Mouse (Mus musculus) G1E (cell line): ENCODE data around the gene Adat1. TPM values are rescaled to one million over a fixed set of nuclear protein-coding genes. Genes with fewer than 3 reads are reported as not detected.
A peak's percentile ranks its signal among the peaks of the same experiment; 100 is the strongest.

Source experiments
- ATAC-seq: 2 replicates; pipeline ENCODE4 v1.8.0; 2016; ENCODE audit warnings: mild to moderate bottlenecking; ENCODE audit not compliant: insufficient number of reproducible peaks, poor library complexity, low FRiP score, severe bottlenecking; ENCODE audit errors: extremely low read depth
- DNase-seq: peaks from one replicate; pipeline ENCODE4 v3.0.0; 2012; ENCODE audit warnings: low spot score
- H3K27me3 ChIP-seq: 2 replicates; pipeline ENCODE4 v1.6.1; 2012; ENCODE audit warnings: mild to moderate bottlenecking, low read length, inconsistent platforms; ENCODE audit not compliant: insufficient read depth
- H3K36me3 ChIP-seq: replicated peaks from 2 replicates; pipeline ENCODE3; 2012; ENCODE audit warnings: mild to moderate bottlenecking, inconsistent platforms
- H3K4me1 ChIP-seq: 2 replicates; pipeline ENCODE4 v1.6.1; 2012; ENCODE audit warnings: low read depth, low read length, inconsistent platforms, mixed read lengths; ENCODE audit not compliant: insufficient read depth
- H3K4me3 ChIP-seq: 2 replicates; pipeline ENCODE4 v1.5.1; 2012; ENCODE audit warnings: low read depth, mild to moderate bottlenecking, inconsistent platforms, low read length, moderate library complexity, mixed read lengths
- H3K9me3 ChIP-seq: replicated peaks from 2 replicates; pipeline ENCODE4 v1.6.1; 2012; ENCODE audit warnings: inconsistent platforms
- CTCF ChIP-seq: IDR thresholded peaks from 2 replicates; pipeline ENCODE4 v1.5.1; 2012; ENCODE audit warnings: low read depth, low read length, inconsistent platforms, mixed read lengths
- GATA1 ChIP-seq: IDR thresholded peaks from 2 replicates; pipeline ENCODE4 v1.6.1; 2012; ENCODE audit warnings: borderline replicate concordance, low read length, inconsistent platforms, mixed read lengths
- GATA2 ChIP-seq: IDR thresholded peaks from 2 replicates; pipeline ENCODE4 v1.6.1; 2012; ENCODE audit warnings: low read depth, low read length, inconsistent platforms, borderline replicate concordance
- POLR2AphosphoS5 ChIP-seq: IDR thresholded peaks from 2 replicates; pipeline ENCODE4 v1.6.1; 2012; ENCODE audit warnings: low read depth, low read length, inconsistent platforms; ENCODE audit not compliant: insufficient replicate concordance
- TAL1 ChIP-seq: conservative IDR thresholded peaks from 2 replicates; pipeline ENCODE4 v1.6.1; 2012; ENCODE audit warnings: low read depth, low read length, inconsistent platforms, mixed read lengths
- polyA plus RNA-seq: library from polyadenylated mRNA; stranded (reverse); fragments of >175 nt; gene quantifications from 2 replicates; pipeline ENCODE4 v1.2.3, GENCODE M21; 2012
- total RNA-seq, 2 experiments: library from RNA; stranded (forward) in 1 of 2; stranded (reverse) in 1 of 2; fragments of 200-1000 nt in 1 of 2; fragments of >200 nt in 1 of 2; fragmentation: Nextera tagmentation in 1 of 2; gene quantifications; 2 replicates each; pipeline ENCODE4 v1.2.3; 2014 to 2017

Adat1 gene
- total and polyA plus RNA-seq, 3 experiments, result 3.3 to 20.1 (median 8.2) TPM

DNA sequence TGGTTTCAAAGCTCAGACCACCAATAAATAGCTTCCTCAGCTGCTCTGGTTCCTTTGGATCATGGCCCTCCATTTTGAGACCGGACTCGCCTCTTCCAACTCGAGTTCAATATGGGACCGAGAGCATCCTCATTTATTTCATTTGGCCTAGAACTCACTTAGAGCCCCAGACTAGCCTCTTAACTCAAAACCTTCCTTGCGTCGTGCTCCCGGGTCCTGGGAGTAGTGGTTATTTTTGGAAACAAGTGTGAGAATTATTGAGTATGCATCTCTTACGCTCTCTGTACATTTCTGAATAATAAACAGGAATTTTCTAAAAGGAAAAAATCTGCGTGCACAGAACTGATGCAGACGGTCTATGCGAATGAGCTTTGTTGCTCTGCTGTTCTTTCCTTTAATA, 22.8 kb upstream of the Adat1 start, which contains the start of gene Gm6793:
Gm6793 (minus strand) TSS at position 101 of the 400 bp plus-strand sequence.
- DNase-seq (no peak), ATAC-seq (no peak)
- peaks cover 12% of the 10 kb centered on the region for H3K4me1 ChIP-seq
- H3K36me3 ChIP-seq, result peaks cover 52% of the 10 kb centered on the region
- no peaks in the 10 kb centered on the region for H3K9me3 ChIP-seq
- no peak within 1 kb of the TSS for H3K4me3 ChIP-seq
- TF ChIP-seq GATA1 (no peak), TAL1 (no peak), GATA2 (no peak), CTCF (no peak), POLR2AphosphoS5 (no peak)
- no peaks in the 10 kb centered on the region for H3K27me3 ChIP-seq

GRCm38 (mm10) chr8:112011816-112012242, 19.7 kb upstream of the Adat1 start:
- TF ChIP-seq CTCF (no peak), TAL1 (no peak), GATA1 (no peak), GATA2 (no peak), POLR2AphosphoS5 (no peak)
- DNase-seq, result peak; percentile 30
- Histone ChIP-seq H3K27me3 (no peaks in the 10 kb centered on the region), H3K4me3 (peak overlapping the region; percentile 97), H3K9me3 (no peaks in the 10 kb centered on the region), H3K36me3 (peaks cover 40% of the 10 kb centered on the region), H3K4me1 (peaks cover 35% of the 10 kb centered on the region)
- no peak for ATAC-seq

DNA sequence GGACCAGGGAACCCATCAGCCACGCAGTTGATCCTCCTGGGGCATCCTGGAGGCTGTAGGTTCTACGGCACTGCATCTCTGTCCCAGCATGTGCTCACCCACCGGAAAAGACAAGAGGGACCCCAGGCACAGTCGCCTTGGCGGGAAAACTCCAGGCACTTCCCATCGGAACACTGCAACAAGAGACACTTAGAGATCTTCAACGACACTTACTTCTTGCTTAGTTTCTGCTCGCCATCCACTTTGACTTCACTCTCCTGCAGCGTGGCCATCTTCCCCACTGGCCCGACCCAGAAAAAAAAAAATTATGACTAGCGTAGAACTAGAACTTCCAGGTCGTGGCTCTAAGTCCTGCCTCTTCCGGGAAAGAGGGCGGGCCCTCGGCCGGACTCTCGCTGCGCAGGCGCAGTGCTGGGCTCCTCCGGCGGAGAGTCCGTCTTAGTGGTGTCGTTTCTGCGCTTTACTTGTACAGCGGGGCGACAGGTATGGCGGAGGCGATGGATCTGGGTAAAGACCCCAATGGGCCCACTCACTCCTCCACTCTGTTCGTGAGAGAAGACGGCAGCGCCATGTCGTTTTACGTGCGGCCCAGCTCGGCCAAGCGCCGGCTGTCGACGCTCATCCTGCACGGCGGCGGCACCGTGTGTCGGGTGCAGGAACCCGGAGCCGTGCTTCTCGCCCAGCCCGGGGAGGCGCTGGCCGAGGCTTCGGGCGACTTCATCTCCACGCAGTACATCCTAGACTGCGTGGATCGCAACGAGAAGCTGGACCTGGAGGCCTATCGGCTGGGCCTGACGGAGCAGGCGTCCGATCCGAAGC, 19.1 kb upstream of the Adat1 start, which contains the start of the genes Kars and Terf2ip:
Kars (minus strand) TSS at position 327 of the 819 bp plus-strand sequence.
Terf2ip (plus strand) TSS at position 402 of the 819 bp plus-strand sequence.
- peak; percentile 72 for ATAC-seq
- Histone ChIP-seq H3K4me3 (peak within 1 kb of the TSS; percentile 97), H3K27me3 (no peaks in the 10 kb centered on the region), H3K36me3 (peaks cover 40% of the 10 kb centered on the region), H3K4me1 (peaks cover 40% of the 10 kb centered on the region), H3K9me3 (no peaks in the 10 kb centered on the region)
- TF ChIP-seq POLR2AphosphoS5 (no peak), TAL1 (no peak), GATA2 (no peak), CTCF (no peak), GATA1 (no peak)
- peak; percentile 82 for DNase-seq

- H3K27me3 ChIP-seq, result no peaks in the 10 kb centered on the region
- H3K9me3 ChIP-seq, result no peaks in the 10 kb centered on the region
- peak overlapping the region; percentile 97; the same call in 1 of the 2 replicates for H3K4me3 ChIP-seq
- peaks cover 56% of the 10 kb centered on the region for H3K4me1 ChIP-seq
- TF ChIP-seq GATA2, result no peak
- TF ChIP-seq TAL1, result no peak
- no peak for TF ChIP-seq GATA1
- no peak for TF ChIP-seq CTCF
- TF ChIP-seq POLR2AphosphoS5, result no peak
- no peak for ATAC-seq
- peaks cover 42% of the 10 kb centered on the region for H3K36me3 ChIP-seq
- DNase-seq, result peak; percentile 16
Observed at GRCm38 (mm10) chr8:112009558-112009957, 17.5 kb upstream of the Adat1 start.

GRCm38 (mm10) chr8:112007669-112008068, 15.6 kb upstream of the Adat1 start:
- Histone ChIP-seq H3K27me3 (no peaks in the 10 kb centered on the region), H3K9me3 (no peaks in the 10 kb centered on the region), H3K4me1 (peaks cover 51% of the 10 kb centered on the region), H3K36me3 (peaks cover 53% of the 10 kb centered on the region), H3K4me3 (no peak overlapping the region)
- DNase-seq, result no peak
- peak; percentile 32; the same call in 1 of the 2 replicates for ATAC-seq
- no peak for TF ChIP-seq POLR2AphosphoS5
- TF ChIP-seq GATA1, result no peak
- no peak for TF ChIP-seq TAL1
- no peak for TF ChIP-seq CTCF
- no peak for TF ChIP-seq GATA2

DNA sequence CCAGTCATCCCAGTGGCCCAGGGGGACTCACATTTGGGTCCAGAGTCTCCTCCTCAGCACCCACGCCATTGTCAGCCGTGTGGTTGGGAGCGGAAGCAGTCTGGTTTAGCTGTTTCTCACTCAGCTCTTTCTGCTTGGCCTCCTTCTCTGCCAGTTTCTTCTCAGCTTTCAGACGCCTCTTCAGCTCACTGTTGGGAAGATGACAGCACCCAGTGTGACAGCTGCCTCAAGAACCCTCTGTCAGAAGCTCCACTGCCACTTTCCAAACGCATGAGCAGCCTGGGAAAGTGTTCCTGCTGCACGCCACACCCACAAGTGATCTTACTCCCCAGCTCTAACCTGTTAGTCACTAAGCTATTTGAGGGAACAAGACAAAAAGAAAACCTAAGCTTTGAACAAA, 13.5 kb upstream of the Adat1 start:
- Histone ChIP-seq H3K27me3 (no peaks in the 10 kb centered on the region), H3K9me3 (no peaks in the 10 kb centered on the region), H3K4me3 (no peak overlapping the region), H3K4me1 (peaks cover 50% of the 10 kb centered on the region), H3K36me3 (peaks cover 74% of the 10 kb centered on the region)
- DNase-seq (no peak), ATAC-seq (no peak)
- TF ChIP-seq CTCF, result no peak
- no peak for TF ChIP-seq TAL1
- no peak for TF ChIP-seq POLR2AphosphoS5
- no peak for TF ChIP-seq GATA1
- no peak for TF ChIP-seq GATA2
